Mouse (Mus musculus) left cerebral cortex, postnatal 4 days (tissue): ENCODE results near the gene Echs1. TPM values are rescaled to one million over a fixed set of nuclear protein-coding genes. Genes with fewer than 3 reads are reported as not detected.
A peak's percentile ranks its signal among the peaks of the same experiment; 100 is the strongest.

Experiments used
- DNase-seq: peaks from one replicate; pipeline ENCODE4 v3.0.0-alpha.2; 2022
- intact Hi-C: fragments of 180-260 bp; cut with DNase I; formaldehyde crosslinking; loops from one replicate; pipeline ENCODE4 v1.15.1; 2025
- total RNA-seq, 2 experiments: library from RNA; stranded (reverse); gene quantifications; 2 replicates each; pipeline ENCODE4 v1.2.3; 2021

Gene Echs1
- total RNA-seq, 2 experiments from 2014 or later, result 55.1 to 59.6 TPM

- no peak for DNase-seq
- intact Hi-C loops, result no loop called here
Measured at GRCm38 (mm10) chr7:140120484-140120883, 4.2 kb upstream of the Echs1 start.

GRCm38 (mm10) chr7:140115583-140116328 is 520 bp downstream of the Echs1 start, which contains the start of gene Paox:
Paox (plus strand) TSS chr7:140115799.
- DNase-seq, result peak; percentile 24
- intact Hi-C loops, result no loop called here

GRCm38 (mm10) chr7:140111943-140112342 is 4.3 kb downstream of the Echs1 start:
- intact Hi-C loops, result no loop called here
- no peak for DNase-seq

GRCm38 (mm10) chr7:140104009-140104408 is 12.3 kb downstream of the Echs1 start:
- no peak for DNase-seq
- intact Hi-C loops, result no loop called here

- peak; percentile 71 for DNase-seq
- intact Hi-C loops, result no loop called here
Measured at GRCm38 (mm10) chr7:140101993-140102860, 14.0 kb downstream of the Echs1 start, which contains the start of gene Fuom. Fuom (minus strand) TSS chr7:140102441.

GRCm38 (mm10) chr7:140101498-140101897 is 14.8 kb downstream of the Echs1 start:
- DNase-seq, result no peak
- intact Hi-C loops, result no loop called here

GRCm38 (mm10) chr7:140098466-140098865 is 17.8 kb downstream of the Echs1 start:
- intact Hi-C loops, result no loop called here
- no peak for DNase-seq

- intact Hi-C loops, result no loop called here
- DNase-seq, result no peak
Measured at GRCm38 (mm10) chr7:140096055-140096454, 20.2 kb downstream of the Echs1 start.

- intact Hi-C loops, result no loop called here
- DNase-seq, result no peak
Measured at GRCm38 (mm10) chr7:140095556-140095955, 20.7 kb downstream of the Echs1 start.

GRCm38 (mm10) chr7:140094954-140095353 is 21.3 kb downstream of the Echs1 start:
- DNase-seq, result no peak
- intact Hi-C loops, result no loop called here

GRCm38 (mm10) chr7:140092924-140093528 is 23.2 kb downstream of the Echs1 start, which contains the start of gene Prap1:
Prap1 (plus strand) TSS chr7:140093395.
- no peak for DNase-seq
- intact Hi-C loops, result no loop called here

GRCm38 (mm10) chr7:140090601-140091000 is 25.7 kb downstream of the Echs1 start:
- DNase-seq, result no peak
- intact Hi-C loops, result no loop called here

GRCm38 (mm10) chr7:140082242-140082678 is 34.0 kb downstream of the Echs1 start, which contains the start of gene Caly:
Caly (minus strand) TSS chr7:140082548.
- intact Hi-C loops, result no loop called here
- DNase-seq, result peak; percentile 92

GRCm38 (mm10) chr7:140081408-140082241 is 34.7 kb downstream of the Echs1 start:
- peak; percentile 39 for DNase-seq
- intact Hi-C loops, result no loop called here

- intact Hi-C loops, result no loop called here
- DNase-seq, result peak; percentile 87
Measured at GRCm38 (mm10) chr7:140080503-140081156, 35.6 kb downstream of the Echs1 start.

- DNase-seq, result peak; percentile 76
- intact Hi-C loops, result loop anchor here (5.0 to 10.0 kb wide), 2 partner anchors 746 to 804 kb away; partner anchors contain the start of genes Psmd13, Sirt3 and Zfp941
Measured at GRCm38 (mm10) chr7:140078711-140079110, 37.6 kb downstream of the Echs1 start.

GRCm38 (mm10) chr7:140077698-140078097 is 38.6 kb downstream of the Echs1 start:
- no peak for DNase-seq
- intact Hi-C loops, result loop anchor here (5.0 to 10.0 kb wide), 2 partner anchors 747 to 805 kb away; partner anchors contain the start of genes Psmd13, Sirt3 and Zfp941

- DNase-seq, result no peak
- intact Hi-C loops, result loop anchor here (10.0 kb wide), 1 partner anchor 755 kb away; the partner anchor contains the start of gene Zfp941
Measured at GRCm38 (mm10) chr7:140070042-140070711, 46.1 kb downstream of the Echs1 start.

- DNase-seq, result no peak
- intact Hi-C loops, result no loop called here
Measured at GRCm38 (mm10) chr7:140067397-140067796, 48.9 kb downstream of the Echs1 start.
